Mouse (Mus musculus) hindbrain, embryonic 12.5 days (tissue): Measurements from ENCODE around the gene Casc3. TPM values are rescaled to one million over a fixed set of nuclear protein-coding genes. Genes with fewer than 3 reads are reported as not detected.
"Not testable (repeated sequence)": the region's sequence is repeated elsewhere in the genome, so short reads cannot be mapped to it uniquely, and the experiment has no call there.

Experiments
- ATAC-seq: fragments of 200-750 bp; cut with Nextera tagmentation; 2 replicates; pipeline ENCODE4 v1.8.0; 2017; ENCODE audit warnings: moderate TSS enrichment; ENCODE audit not compliant: low FRiP score
- H3K27ac ChIP-seq: fragments of 300-500 bp; sonication (generic); 2 replicates; pipeline ENCODE4 v1.5.1; 2016; ENCODE audit warnings: mild to moderate bottlenecking
- H3K27me3 ChIP-seq: fragments of 300-500 bp; sonication (generic); 2 replicates; pipeline ENCODE4 v1.6.1; 2016; ENCODE audit warnings: mild to moderate bottlenecking
- H3K36me3 ChIP-seq: fragments of 300-500 bp; sonication (generic); 2 replicates; pipeline ENCODE4 v1.6.1; 2016; ENCODE audit warnings: mild to moderate bottlenecking
- H3K4me1 ChIP-seq: fragments of 300-500 bp; sonication (generic); 2 replicates; pipeline ENCODE4 v1.6.1; 2016
- H3K4me2 ChIP-seq: fragments of 300-500 bp; sonication (generic); replicated peaks from 2 replicates; pipeline ENCODE4 v1.6.1; 2016; ENCODE audit warnings: mild to moderate bottlenecking
- H3K4me3 ChIP-seq: fragments of 300-500 bp; sonication (generic); 2 replicates; pipeline ENCODE4 v1.5.1; 2016; ENCODE audit warnings: mild to moderate bottlenecking
- H3K9ac ChIP-seq: fragments of 300-500 bp; sonication (generic); 2 replicates; pipeline ENCODE4 v1.6.1; 2016; ENCODE audit warnings: mild to moderate bottlenecking, moderate library complexity
- H3K9me3 ChIP-seq: fragments of 300-500 bp; sonication (generic); replicated peaks from 2 replicates; pipeline ENCODE4 v1.6.1; 2016; ENCODE audit warnings: mild to moderate bottlenecking
- WGBS: fragments of 180-500 bp; shearing (Covaris S2); methylation state at CpG from one replicate; pipeline ENCODE4 v1.1.7; 2016; 5-methylcytosine and 5-hydroxymethylcytosine counted together
- polyA plus RNA-seq: library from polyadenylated mRNA; unstranded; fragments of >200 nt; fragmentation: Nextera tagmentation; extraction: Ambion mirVana; gene quantifications from 2 replicates; pipeline ENCODE4 v1.2.1, GENCODE M21; 2016

Casc3 gene
- polyA plus RNA-seq, 1 experiment from 2014 or later, result 62.5 TPM

GRCm38 (mm10) chr11:98795015-98795713, 9.5 kb upstream of the Casc3 start, which contains the start of gene Msl1:
Msl1 (plus strand) TSS chr11:98795516.
- Histone ChIP-seq H3K27ac (peak within 1 kb of the TSS; percentile 100), H3K27me3 (no peaks in the 10 kb centered on the region), H3K9ac (peak within 1 kb of the TSS; percentile 100), H3K4me3 (peak within 1 kb of the TSS; percentile 100), H3K36me3 (peaks cover 14% of the 10 kb centered on the region), H3K4me1 (peaks cover 39% of the 10 kb centered on the region), H3K9me3 (no peaks in the 10 kb centered on the region), H3K4me2 (peak within 1 kb of the TSS; percentile 98)
- peak; percentile 48 for ATAC-seq
- 1% methylated on average over 68 of the region's 89 CpGs for WGBS

- Histone ChIP-seq H3K4me2 (peak overlapping the region; percentile 98), H3K9me3 (no peaks in the 10 kb centered on the region), H3K27me3 (no peaks in the 10 kb centered on the region), H3K9ac (peak overlapping the region; percentile 100), H3K36me3 (peaks cover 22% of the 10 kb centered on the region), H3K27ac (peak overlapping the region; percentile 100), H3K4me1 (peaks cover 39% of the 10 kb centered on the region), H3K4me3 (peak overlapping the region; percentile 100)
- peak; percentile 53 for ATAC-seq
- 1% methylated on average over 66 of the region's 74 CpGs for WGBS
Measured at GRCm38 (mm10) chr11:98795714-98796514, 8.8 kb upstream of the Casc3 start.

- peak overlapping the region; percentile 98 for H3K4me2 ChIP-seq
- peak overlapping the region; percentile 100 for H3K9ac ChIP-seq
- H3K4me3 ChIP-seq, result peak overlapping the region; percentile 100
- no peaks in the 10 kb centered on the region for H3K9me3 ChIP-seq
- H3K27me3 ChIP-seq, result no peaks in the 10 kb centered on the region
- ATAC-seq, result peak; percentile 72
- peaks cover 39% of the 10 kb centered on the region for H3K4me1 ChIP-seq
- peaks cover 29% of the 10 kb centered on the region for H3K36me3 ChIP-seq
- 5% methylated on average over 23 of the region's 23 CpGs for WGBS
- H3K27ac ChIP-seq, result peak overlapping the region; percentile 100
Measured at GRCm38 (mm10) chr11:98796515-98797216, 8.0 kb upstream of the Casc3 start.

- 19% methylated on average over 5 of the region's 5 CpGs for WGBS
- peaks cover 36% of the 10 kb centered on the region for H3K4me1 ChIP-seq
- H3K9me3 ChIP-seq, result no peaks in the 10 kb centered on the region
- H3K27ac ChIP-seq, result peak overlapping the region; percentile 26; the same call in 1 of the 2 replicates
- no peak for ATAC-seq
- H3K4me2 ChIP-seq, result peak overlapping the region; percentile 98
- peak overlapping the region; percentile 100 for H3K9ac ChIP-seq
- H3K36me3 ChIP-seq, result peaks cover 36% of the 10 kb centered on the region
- peak overlapping the region; percentile 100 for H3K4me3 ChIP-seq
- H3K27me3 ChIP-seq, result no peaks in the 10 kb centered on the region
Measured at GRCm38 (mm10) chr11:98797306-98797705, 7.4 kb upstream of the Casc3 start.

- Histone ChIP-seq H3K9ac (peak overlapping the region; percentile 100), H3K36me3 (peaks cover 42% of the 10 kb centered on the region)
Measured at GRCm38 (mm10) chr11:98797909-98798308, 6.8 kb upstream of the Casc3 start.

GRCm38 (mm10) chr11:98808417-98808816, 3.7 kb downstream of the Casc3 start:
- Histone ChIP-seq H3K36me3 (peaks cover 58% of the 10 kb centered on the region), H3K9me3 (no peaks in the 10 kb centered on the region), H3K27ac (peak overlapping the region; percentile 99; the same call in 1 of the 2 replicates), H3K4me2 (peak overlapping the region; percentile 51; the same call in 1 of the 2 replicates), H3K9ac (no peak overlapping the region), H3K4me1 (peaks cover 20% of the 10 kb centered on the region), H3K27me3 (no peaks in the 10 kb centered on the region), H3K4me3 (no peak overlapping the region)
- WGBS, result 79% methylated on average over 2 of the region's 2 CpGs
- no peak for ATAC-seq

More at GRCm38 (mm10) chr11:98797909-98798308, 6.8 kb upstream of the Casc3 start:
- peaks cover 32% of the 10 kb centered on the region for H3K4me1 ChIP-seq
- H3K27me3 ChIP-seq, result no peaks in the 10 kb centered on the region
- peak overlapping the region; percentile 98 for H3K4me2 ChIP-seq
- 56% methylated on average over 4 of the region's 4 CpGs for WGBS
- no peak for ATAC-seq
- H3K9me3 ChIP-seq, result no peaks in the 10 kb centered on the region
- peak overlapping the region; percentile 26; the same call in 1 of the 2 replicates for H3K27ac ChIP-seq
- H3K4me3 ChIP-seq, result peak overlapping the region; percentile 100

GRCm38 (mm10) chr11:98809457-98810290, 5.0 kb downstream of the Casc3 start:
- Histone ChIP-seq H3K9me3 (no peaks in the 10 kb centered on the region), H3K4me3 (peak overlapping the region; percentile 94), H3K27me3 (no peaks in the 10 kb centered on the region), H3K36me3 (peaks cover 58% of the 10 kb centered on the region), H3K27ac (peak overlapping the region; percentile 99), H3K4me2 (peak overlapping the region; percentile 80), H3K9ac (peak overlapping the region; percentile 94), H3K4me1 (peaks cover 20% of the 10 kb centered on the region)
- peak; percentile 99 for ATAC-seq
- WGBS, result under 1% methylated on average over 73 of the region's 84 CpGs

GRCm38 (mm10) chr11:98810686-98811085, 6.0 kb downstream of the Casc3 start:
- Histone ChIP-seq H3K27ac (0 out of 2 replicates have a peak overlapping the region, but pooled peaks have one; percentile 99), H3K9ac (peak overlapping the region; percentile 94), H3K27me3 (no peaks in the 10 kb centered on the region), H3K4me3 (peak overlapping the region; percentile 94), H3K9me3 (no peaks in the 10 kb centered on the region), H3K4me1 (peaks cover 20% of the 10 kb centered on the region), H3K36me3 (peaks cover 53% of the 10 kb centered on the region), H3K4me2 (peak overlapping the region; percentile 80)
- no peak for ATAC-seq
- WGBS, result 80% methylated on average over 7 of the region's 7 CpGs

GRCm38 (mm10) chr11:98816706-98817239, 12.1 kb downstream of the Casc3 start:
- H3K9me3 ChIP-seq, result no peaks in the 10 kb centered on the region
- ATAC-seq, result no peak
- no peak overlapping the region for H3K9ac ChIP-seq
- no peaks in the 10 kb centered on the region for H3K27me3 ChIP-seq
- H3K4me2 ChIP-seq, result no peak overlapping the region
- H3K36me3 ChIP-seq, result peaks cover 88% of the 10 kb centered on the region
- 97% methylated on average over 1 of the region's 1 CpGs for whole genome bisulfite sequencing
- H3K27ac ChIP-seq, result no peak overlapping the region
- peaks cover 3% of the 10 kb centered on the region; the same call in 1 of the 2 replicates for H3K4me1 ChIP-seq
- H3K4me3 ChIP-seq, result no peak overlapping the region

GRCm38 (mm10) chr11:98820968-98821367, 16.3 kb downstream of the Casc3 start:
- Histone ChIP-seq H3K4me2 (no peak overlapping the region), H3K9me3 (no peaks in the 10 kb centered on the region), H3K4me1 (no peaks in the 10 kb centered on the region), H3K36me3 (peaks cover 93% of the 10 kb centered on the region), H3K27me3 (no peaks in the 10 kb centered on the region), H3K27ac (no peak overlapping the region), H3K4me3 (no peak overlapping the region), H3K9ac (no peak overlapping the region)
- no peak for ATAC-seq
- WGBS, result 96% methylated on average over 5 of the region's 5 CpGs

GRCm38 (mm10) chr11:98826071-98826470, 21.4 kb downstream of the Casc3 start:
- H3K36me3 ChIP-seq, result peaks cover 85% of the 10 kb centered on the region
- not testable (repeated sequence) for H3K4me3 ChIP-seq, H3K9ac ChIP-seq, H3K27me3 ChIP-seq, H3K9me3 ChIP-seq, ATAC-seq, H3K4me2 ChIP-seq, H3K27ac ChIP-seq, H3K4me1 ChIP-seq
- WGBS, result 100% methylated on average over 2 of the region's 2 CpGs
